Mouse (Mus musculus): ENCODE measurements around the gene Tmem240.

- TF ChIP-seq POLR2A (IDR thresholded peaks at IDR 0.05; ENCODE audit: extremely low read depth, insufficient read depth, low read length), result no peak
- no peak for TF ChIP-seq CTCF (IDR thresholded peaks at IDR 0.05; ENCODE audit: extremely low read depth, insufficient read depth, low read length)
Measured at GRCm38 (mm10) chr4:155771706-155772105, 37.1 kb downstream of the Tmem240 start.
